Mouse (Mus musculus): ENCODE measurements at regions not wholly inside any gene's neighbourhood (a gene's known extent, or its start where the extent isn't known, plus 50 kb on each side); places are given as distances from the start of the nearest gene placed in this dataset.

- no peak for TF ChIP-seq CTCF (IDR thresholded peaks at IDR 0.05; ENCODE audit: borderline replicate concordance, insufficient read depth, low read length)
- TF ChIP-seq POLR2A (IDR thresholded peaks at IDR 0.05; ENCODE audit: low read depth, low read length): no peak
Observed at GRCm38 (mm10) chr2:160085999-160086398, 248.0 kb downstream of the Gm826 start.
